Mouse (Mus musculus): ENCODE data around the gene Rbm18. TPM values are rescaled to one million over a fixed set of nuclear protein-coding genes. Genes with fewer than 3 reads are reported as not detected.

Rbm18 gene
- polyA plus RNA-seq, 1 experiment from 2014 or later, result 164 TPM

- Histone ChIP-seq H3K9me3 (no peaks in the 10 kb centered on the region), H3K4me3 (peak overlapping the region; percentile 36), H3K4me1 (peaks cover 23% of the 10 kb centered on the region), H3K4me2 (replicated peaks) (peak overlapping the region; percentile 50), H3K9ac (replicated peaks) (0 out of 2 replicates have a peak overlapping the region, but pooled peaks have one; percentile 8), H3K27ac (replicated peaks) (0 out of 2 replicates have a peak overlapping the region, but pooled peaks have one; percentile 14), H3K27me3 (peaks cover 86% of the 10 kb centered on the region), H3K36me3 (no peaks in the 10 kb centered on the region)
- peak; percentile 72 for ATAC-seq (replicated peaks)
- 1% methylated on average over 70 of the region's 70 CpGs for WGBS
Measured at GRCm38 (mm10) chr2:36090853-36091741, 45.5 kb downstream of the Rbm18 start.

GRCm38 (mm10) chr2:36089190-36089589 lies 47.4 kb downstream of the Rbm18 start:
- H3K27ac ChIP-seq (replicated peaks), result peak overlapping the region; percentile 14; the same call in 1 of the 2 replicates
- H3K9ac ChIP-seq (replicated peaks), result no peak overlapping the region
- H3K4me2 ChIP-seq (replicated peaks), result peak overlapping the region; percentile 17; the same call in 1 of the 2 replicates
- no peaks in the 10 kb centered on the region for H3K36me3 ChIP-seq
- H3K4me1 ChIP-seq, result peaks cover 22% of the 10 kb centered on the region
- H3K4me3 ChIP-seq, result 0 out of 2 replicates have a peak overlapping the region, but pooled peaks have one; percentile 1
- 18% methylated on average over 3 of the region's 3 CpGs for WGBS
- H3K9me3 ChIP-seq, result no peaks in the 10 kb centered on the region
- peaks cover 68% of the 10 kb centered on the region for H3K27me3 ChIP-seq
- ATAC-seq (replicated peaks), result no peak

- Histone ChIP-seq H3K9ac (replicated peaks) (no peak overlapping the region), H3K36me3 (no peaks in the 10 kb centered on the region), H3K4me2 (replicated peaks) (no peak overlapping the region), H3K4me3 (no peak overlapping the region), H3K9me3 (no peaks in the 10 kb centered on the region), H3K27me3 (peaks cover 26% of the 10 kb centered on the region; the same call in 1 of the 2 replicates), H3K27ac (replicated peaks) (no peak overlapping the region), H3K4me1 (peaks cover 5% of the 10 kb centered on the region; the same call in 1 of the 2 replicates)
- ATAC-seq (replicated peaks), result no peak
- 80% methylated on average over 1 of the region's 1 CpGs for WGBS
Measured at GRCm38 (mm10) chr2:36085041-36085440, 51.5 kb downstream of the Rbm18 start.

GRCm38 (mm10) chr2:36082802-36083580 lies 53.6 kb downstream of the Rbm18 start:
- H3K9me3 ChIP-seq, result no peaks in the 10 kb centered on the region
- no peak overlapping the region for H3K4me3 ChIP-seq
- H3K4me1 ChIP-seq, result peaks cover 5% of the 10 kb centered on the region; the same call in 1 of the 2 replicates
- H3K36me3 ChIP-seq, result no peaks in the 10 kb centered on the region
- 73% methylated on average over 9 of the region's 9 CpGs for WGBS
- ATAC-seq (replicated peaks), result no peak
- no peak overlapping the region for H3K27ac ChIP-seq (replicated peaks)
- H3K4me2 ChIP-seq (replicated peaks), result no peak overlapping the region
- no peak overlapping the region for H3K9ac ChIP-seq (replicated peaks)
- peaks cover 6% of the 10 kb centered on the region; the same call in 1 of the 2 replicates for H3K27me3 ChIP-seq

- H3K27me3 ChIP-seq, result no peaks in the 10 kb centered on the region; the same call in 1 of the 2 replicates
- ATAC-seq (replicated peaks), result no peak
- no peak overlapping the region for H3K9ac ChIP-seq (replicated peaks)
- 38% methylated on average over 9 of the region's 9 CpGs for WGBS
- H3K4me1 ChIP-seq, result peaks cover 17% of the 10 kb centered on the region
- H3K36me3 ChIP-seq, result no peaks in the 10 kb centered on the region
- H3K9me3 ChIP-seq, result no peaks in the 10 kb centered on the region
- H3K4me3 ChIP-seq, result no peak overlapping the region
- no peak overlapping the region for H3K4me2 ChIP-seq (replicated peaks)
- no peak overlapping the region; the same call in 1 of the 2 replicates for H3K27ac ChIP-seq (replicated peaks)
Measured at GRCm38 (mm10) chr2:36081446-36081845, 55.1 kb downstream of the Rbm18 start.

- ATAC-seq (replicated peaks), result peak; percentile 61
Measured at GRCm38 (mm10) chr2:36077160-36077761, 59.3 kb downstream of the Rbm18 start.

GRCm38 (mm10) chr2:36075210-36075609 lies 61.4 kb downstream of the Rbm18 start:
- Histone ChIP-seq H3K9ac (replicated peaks) (no peak overlapping the region), H3K9me3 (no peaks in the 10 kb centered on the region), H3K27me3 (no peaks in the 10 kb centered on the region), H3K36me3 (no peaks in the 10 kb centered on the region), H3K4me2 (replicated peaks) (no peak overlapping the region), H3K4me3 (no peak overlapping the region), H3K4me1 (peaks cover 12% of the 10 kb centered on the region), H3K27ac (replicated peaks) (no peak overlapping the region)
- 89% methylated on average over 5 of the region's 5 CpGs for WGBS
- no peak for ATAC-seq (replicated peaks)

More at GRCm38 (mm10) chr2:36077160-36077761, 59.3 kb downstream of the Rbm18 start:
- Histone ChIP-seq H3K4me2 (replicated peaks) (peak overlapping the region; percentile 31), H3K9ac (replicated peaks) (no peak overlapping the region), H3K9me3 (no peaks in the 10 kb centered on the region), H3K4me1 (peaks cover 17% of the 10 kb centered on the region), H3K27me3 (no peaks in the 10 kb centered on the region), H3K4me3 (no peak overlapping the region), H3K36me3 (no peaks in the 10 kb centered on the region), H3K27ac (replicated peaks) (peak overlapping the region; percentile 63)
- WGBS, result 15% methylated on average over 11 of the region's 11 CpGs

- no peak overlapping the region for H3K9ac ChIP-seq (replicated peaks)
- WGBS, result 60% methylated on average over 3 of the region's 3 CpGs
- no peaks in the 10 kb centered on the region for H3K36me3 ChIP-seq
- no peaks in the 10 kb centered on the region for H3K9me3 ChIP-seq
- H3K4me2 ChIP-seq (replicated peaks), result no peak overlapping the region
- H3K27me3 ChIP-seq, result no peaks in the 10 kb centered on the region
- no peak overlapping the region for H3K27ac ChIP-seq (replicated peaks)
- H3K4me1 ChIP-seq, result peaks cover 12% of the 10 kb centered on the region
- ATAC-seq (replicated peaks), result no peak
- H3K4me3 ChIP-seq, result no peak overlapping the region
Measured at GRCm38 (mm10) chr2:36073781-36074180, 62.8 kb downstream of the Rbm18 start.

- no peaks in the 10 kb centered on the region for H3K9me3 ChIP-seq
- H3K36me3 ChIP-seq, result no peaks in the 10 kb centered on the region
- WGBS, result 87% methylated on average over 8 of the region's 8 CpGs
- no peak overlapping the region for H3K4me3 ChIP-seq
- H3K9ac ChIP-seq (replicated peaks), result no peak overlapping the region
- H3K27me3 ChIP-seq, result no peaks in the 10 kb centered on the region
- no peak overlapping the region for H3K27ac ChIP-seq (replicated peaks)
- ATAC-seq (replicated peaks), result no peak
- peaks cover under 1% of the 10 kb centered on the region for H3K4me1 ChIP-seq
- no peak overlapping the region for H3K4me2 ChIP-seq (replicated peaks)
Measured at GRCm38 (mm10) chr2:36071660-36072305, 64.8 kb downstream of the Rbm18 start.

- no peaks in the 10 kb centered on the region for H3K4me1 ChIP-seq
- no peaks in the 10 kb centered on the region for H3K36me3 ChIP-seq
- H3K27ac ChIP-seq (replicated peaks), result peak overlapping the region; percentile 66
- no peak overlapping the region for H3K4me3 ChIP-seq
- 31% methylated on average over 9 of the region's 9 CpGs for WGBS
- peak; percentile 29; the same call in 1 of the 2 replicates for ATAC-seq (replicated peaks)
- H3K9me3 ChIP-seq, result no peaks in the 10 kb centered on the region
- no peaks in the 10 kb centered on the region for H3K27me3 ChIP-seq
- no peak overlapping the region for H3K4me2 ChIP-seq (replicated peaks)
- H3K9ac ChIP-seq (replicated peaks), result no peak overlapping the region
Measured at GRCm38 (mm10) chr2:36067132-36067531, 69.4 kb downstream of the Rbm18 start.
